In genomic region chr19:45580235-45580634, GRCm38 (mm10) we compare ENCODE assay signal across 20 mouse cellular contexts. TPM values are rescaled to one million over a fixed set of nuclear protein-coding genes. Genes with fewer than 3 reads are reported as not detected.
DNase-seq lines count a peak whose midpoint lies in the region; ATAC-seq lines count a peak whose summit lies in the region.
"Had no signal": no experiment of that assay in that cellular context is flagged by ENCODE, and none has a peak within 500 bp of the region (broad histone marks: within the 10 kb centered on the region; RNA-seq: fewer than 3 reads in every experiment).

No protein-coding gene starts in this region.

- DNase-seq in heart, embryonic 10.5 days (ENCODE audit: low spot score) = no peak
- DNase-seq in heart, postnatal 36 days = no peak
- peak; percentile 44 for DNase-seq in retina, postnatal 1 day
- no peak for DNase-seq in retina, embryonic 14.5 days (ENCODE audit: low spot score)
- peak; percentile 40 for DNase-seq in testis, postnatal 14 days (ENCODE audit: low spot score)
- DNase-seq in layer of hippocampus, adult 9-11 months = no peak
- DNase-seq: adrenal gland, adult 2 months; cerebellum, adult 9-10 months; gastrocnemius, adult 2 months; heart, adult 18-20 months; kidney, adult 2 months; kidney, postnatal 10 days; layer of hippocampus, postnatal 36 days; liver, postnatal 0 days; lung, postnatal 10 days; right cerebral cortex, postnatal 25 days; thymus, postnatal 36 days had no signal

- no peak for ATAC-seq in limb, embryonic 12.5 days (ENCODE audit: insufficient number of reproducible peaks, insufficient read depth, low FRiP score, low TSS enrichment, low read depth)
- ATAC-seq in granulocyte monocyte progenitor cell, adult 5-6 weeks (replicated peaks; ENCODE audit: poor library complexity, severe bottlenecking) = no peak
- ATAC-seq: liver, postnatal 0 days had no signal

- peaks cover 69% of the 10 kb centered on the region for H3K4me1 ChIP-seq in heart, embryonic 10.5 days
- peaks cover 55% of the 10 kb centered on the region for H3K4me1 ChIP-seq in limb, embryonic 12.5 days (replicated peaks)

- no peaks in the 10 kb centered on the region for H3K9me3 ChIP-seq in heart, embryonic 10.5 days
- no peaks in the 10 kb centered on the region for H3K9me3 ChIP-seq in limb, embryonic 12.5 days
- H3K9me3 ChIP-seq: stomach, embryonic 15.5 days had no signal

- peaks cover 40% of the 10 kb centered on the region for H3K36me3 ChIP-seq in heart, embryonic 10.5 days
- peaks cover 47% of the 10 kb centered on the region for H3K36me3 ChIP-seq in limb, embryonic 12.5 days

- H3K27ac ChIP-seq in heart, embryonic 10.5 days = peak overlapping the region; percentile 42; the same call in 1 of the 2 replicates
- peak overlapping the region; percentile 31 for H3K27ac ChIP-seq in limb, embryonic 12.5 days
- H3K27ac ChIP-seq: gastrocnemius, adult 2 months; stomach, embryonic 15.5 days had no signal

- 71% methylated on average over 12 of the region's 12 CpGs for WGBS in heart, embryonic 10.5 days
- WGBS in limb, embryonic 12.5 days = 69% methylated on average over 12 of the region's 12 CpGs

- H3K4me3 ChIP-seq in heart, embryonic 10.5 days = no peak overlapping the region
- no peak overlapping the region for H3K4me3 ChIP-seq in limb, embryonic 12.5 days (replicated peaks)
- H3K4me3 ChIP-seq: gastrocnemius, adult 2 months; stomach, embryonic 15.5 days had no signal

- 0 out of 2 replicates have a peak, but pooled peaks cover 19% of the 10 kb centered on the region for H3K27me3 ChIP-seq in heart, embryonic 10.5 days (ENCODE audit: insufficient read depth, poor library complexity, severe bottlenecking)
- H3K27me3 ChIP-seq in limb, embryonic 12.5 days = no peaks in the 10 kb centered on the region
- H3K27me3 ChIP-seq: stomach, embryonic 15.5 days had no signal

- no peak overlapping the region for H3K9ac ChIP-seq in limb, embryonic 12.5 days (replicated peaks)
- H3K9ac ChIP-seq: liver, postnatal 0 days; stomach, embryonic 15.5 days had no signal

- intact Hi-C loops in heart, postnatal 36 days (cut with DNase I) = no loop called here

- H3K4me2 ChIP-seq in limb, embryonic 12.5 days = no peak overlapping the region
- H3K4me2 ChIP-seq: stomach, embryonic 15.5 days had no signal

RNA-seq across cellular contexts. Expression of gene Gm17018, which starts 19.8 kb away (rescaled TPM):
- 32.5 and 35.0 TPM in 2 replicates for polyA plus RNA-seq in heart, embryonic 10.5 days (2016; fragmentation: Nextera tagmentation; extraction: Ambion mirVana)
- total RNA-seq in heart, postnatal 36 days (2021) = 10 to 100 TPM; 17.6 to 21.5 TPM
- 50.5 and 53.7 TPM in 2 replicates for polyA plus RNA-seq in limb, embryonic 12.5 days (2016; fragmentation: Nextera tagmentation; extraction: Ambion mirVana)
- 27.1 and 50.2 TPM in 2 replicates for total RNA-seq in granulocyte monocyte progenitor cell, adult 5-6 weeks (2014; fragmentation: Nextera tagmentation)
- total RNA-seq in granulocyte monocyte progenitor cell, adult 5-6 weeks (2017) = 31.8 and 42.4 TPM in 2 replicates

RNA-seq across cellular contexts. Expression of gene Poll, which starts 19.9 kb away (rescaled TPM):
- 19.2 and 19.4 TPM in 2 replicates for polyA plus RNA-seq in heart, embryonic 10.5 days (2016; fragmentation: Nextera tagmentation; extraction: Ambion mirVana)
- 10 to 100 TPM in 1 of 2 experiments, 1 to 10 TPM in 1; 9.8 to 11.4 TPM for total RNA-seq in heart, postnatal 36 days (2021)
- 17.7 and 20.1 TPM in 2 replicates for polyA plus RNA-seq in limb, embryonic 12.5 days (2016; fragmentation: Nextera tagmentation; extraction: Ambion mirVana)
- 13.0 and 15.1 TPM in 2 replicates for total RNA-seq in granulocyte monocyte progenitor cell, adult 5-6 weeks (2014; fragmentation: Nextera tagmentation)
- 6.6 and 14.4 TPM in 2 replicates for total RNA-seq in granulocyte monocyte progenitor cell, adult 5-6 weeks (2017)

Comparison
In these comparisons a context has a peak if more than half of its experiments do, and no peak if none do; other contexts are left out.
1. DNase-seq: peak in retina, postnatal 1 day (single experiment) and testis, postnatal 14 days (single experiment); none in heart, embryonic 10.5 days (single experiment), heart, postnatal 36 days (0 of 2), retina, embryonic 14.5 days (single experiment) and layer of hippocampus, adult 9-11 months (single experiment).